Mouse (Mus musculus): ENCODE results near the gene Apod.

The Apod gene

DNA sequence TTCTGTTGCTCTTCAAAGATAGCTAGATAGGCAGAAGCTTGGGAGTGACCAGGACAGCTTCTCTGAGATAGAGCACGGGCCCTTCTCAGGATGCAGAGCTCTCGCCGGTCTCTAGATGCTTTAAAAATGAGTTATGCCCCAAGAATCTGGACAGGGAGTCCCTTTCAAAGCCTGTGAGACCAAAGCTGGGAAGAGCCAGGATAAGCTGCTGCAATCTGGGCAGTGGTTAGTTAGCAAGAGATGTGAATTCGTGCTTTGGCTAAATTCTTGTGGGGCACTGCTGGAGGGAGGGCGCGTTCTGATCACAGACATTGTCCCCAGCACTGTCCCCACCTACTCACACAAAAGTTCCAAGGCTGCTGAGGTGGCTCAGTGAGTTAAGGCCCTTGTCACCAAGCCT lies 36.0 kb downstream of the Apod start:
- no peak for DNase-seq

DNA sequence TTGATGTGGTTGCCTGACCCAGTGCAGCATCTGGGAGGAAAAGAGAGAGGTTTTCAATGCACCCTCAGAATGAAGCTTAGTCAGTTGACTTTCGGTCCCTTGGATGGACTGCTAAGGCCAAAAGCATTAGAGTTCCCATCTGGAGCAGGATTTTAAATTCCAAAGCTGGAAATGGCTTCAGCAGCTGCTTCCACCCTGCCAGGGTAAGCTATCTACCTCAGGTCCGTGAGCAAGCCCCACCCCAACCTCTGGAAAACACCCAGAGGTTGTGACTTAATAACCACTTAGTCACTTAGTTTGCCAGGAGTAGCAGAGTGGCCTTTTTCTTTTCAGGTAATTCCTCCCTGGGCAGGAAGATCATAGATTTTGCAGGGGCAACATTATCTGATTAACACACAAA lies 36.5 kb downstream of the Apod start:
- DNase-seq, result no peak

DNA sequence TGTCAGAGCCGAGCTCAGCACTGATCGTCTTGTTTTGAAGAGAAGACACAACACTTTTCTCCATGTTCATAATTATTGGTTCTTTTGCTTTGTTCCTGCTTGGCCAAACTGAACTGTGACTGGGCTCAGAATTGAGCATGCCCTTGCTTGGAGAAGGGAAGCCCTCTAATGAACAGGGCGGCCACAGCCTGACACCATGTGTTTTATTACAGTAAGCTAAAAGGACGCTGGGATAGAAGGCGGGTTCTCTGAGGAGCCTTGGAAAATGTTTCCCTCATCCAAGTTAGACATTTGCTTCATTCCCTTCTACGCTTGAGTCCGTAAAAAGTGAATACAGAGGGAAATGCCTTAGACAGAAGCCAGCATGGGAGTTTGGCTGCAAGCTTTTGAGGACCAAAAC lies 37.6 kb downstream of the Apod start:
- peak; percentile 46 for DNase-seq

DNA sequence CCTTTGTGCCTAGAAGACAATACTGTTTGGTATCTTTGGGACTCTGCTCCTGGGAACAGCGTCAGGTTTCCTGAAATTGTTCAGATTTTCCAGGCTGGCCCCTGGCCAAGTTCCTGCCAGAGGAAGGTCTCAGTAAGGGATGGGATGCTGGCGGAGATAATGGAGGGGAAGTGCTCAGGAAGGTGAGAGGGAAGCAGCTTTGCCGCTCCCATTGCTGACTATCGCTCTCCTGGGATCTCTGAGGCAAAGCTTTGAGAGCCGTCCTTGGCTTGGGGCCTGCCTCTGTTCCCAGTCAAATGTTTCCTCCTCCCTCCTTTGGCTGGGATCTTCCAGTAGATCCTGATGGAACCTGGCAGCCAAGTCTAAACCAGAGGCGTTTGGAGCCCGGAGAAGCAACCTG lies 38.1 kb downstream of the Apod start:
- DNase-seq, result peak; percentile 86

DNA sequence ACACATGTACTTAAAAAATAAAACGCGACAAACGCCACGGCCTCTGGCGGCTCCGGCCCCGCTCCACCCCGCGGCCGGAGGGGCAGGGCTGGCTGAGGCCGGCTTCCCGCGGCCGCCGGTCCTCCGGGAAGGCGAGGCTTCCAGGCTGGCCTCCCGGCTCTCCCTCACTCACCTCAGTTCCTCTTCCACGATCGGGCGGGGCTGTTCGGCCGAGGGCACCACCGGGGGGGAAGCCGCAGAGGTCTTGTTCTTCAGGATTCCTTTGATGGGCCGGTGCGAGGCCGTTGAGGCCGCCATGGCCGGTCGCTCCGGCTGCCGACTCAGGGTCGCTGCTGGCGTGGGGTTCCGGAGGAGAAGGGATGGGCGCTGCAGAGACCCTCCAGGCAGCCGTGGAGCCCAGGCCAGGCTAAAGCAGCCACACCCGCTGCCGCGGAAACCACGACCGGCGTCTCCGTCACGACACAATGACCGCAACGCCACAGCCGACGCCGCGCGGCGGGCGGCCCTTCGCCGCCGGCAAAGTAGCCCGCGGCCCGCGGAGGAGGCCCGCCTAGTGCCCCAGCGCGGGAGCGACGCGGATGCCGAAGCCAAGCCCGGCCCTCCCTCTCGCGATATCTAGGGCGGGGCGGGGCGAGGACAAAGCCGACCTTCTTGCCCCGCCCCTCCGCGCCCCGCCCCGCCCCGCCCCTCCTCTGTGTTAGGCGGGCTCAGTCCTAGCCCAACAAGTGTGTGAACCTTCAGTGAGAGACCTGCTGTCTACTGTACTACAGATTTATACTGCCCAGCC lies 39.7 kb downstream of the Apod start, which contains the start of gene Ppp1r2:
TSS of gene Ppp1r2 (minus strand) at position 604 of the 787 bp plus-strand sequence.
- peak; percentile 94 for DNase-seq

DNA sequence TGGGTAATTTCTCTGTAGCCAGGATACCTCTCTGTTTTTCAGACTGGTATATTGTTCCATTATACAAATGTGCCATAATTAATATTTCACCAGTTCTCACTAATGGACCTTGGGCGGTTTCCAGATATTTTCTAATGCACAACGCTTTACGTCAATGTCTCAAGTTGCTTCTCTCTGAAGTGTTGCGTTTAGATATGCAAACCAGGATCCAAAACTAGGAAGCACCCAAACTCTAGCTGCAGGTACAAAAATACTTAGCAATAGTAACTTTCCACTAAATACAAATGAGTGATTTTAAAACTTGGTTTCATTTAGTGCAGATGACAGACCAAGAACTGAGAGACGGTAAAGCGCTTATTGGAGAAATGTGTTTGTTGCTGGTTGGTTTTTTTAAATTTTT lies 40.5 kb downstream of the Apod start:
- DNase-seq, result no peak

DNA sequence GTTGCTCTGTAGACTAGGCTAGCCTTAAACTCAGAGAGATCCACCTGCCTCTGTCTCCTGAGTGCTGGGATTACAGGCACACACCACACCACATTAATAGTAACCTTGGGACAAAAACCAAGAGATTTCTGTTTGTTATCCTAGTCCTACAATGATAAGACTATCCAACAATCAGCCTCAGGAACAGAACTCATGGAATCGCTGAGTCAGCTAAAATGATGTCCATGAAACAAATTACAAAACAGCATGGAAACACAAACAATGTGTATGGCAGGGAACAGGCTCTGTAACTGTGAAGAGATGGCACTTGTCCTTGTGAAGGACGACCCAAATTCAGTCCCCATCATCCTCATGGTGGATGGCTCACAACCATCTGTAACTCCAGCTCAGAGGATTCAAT lies 47.9 kb downstream of the Apod start:
- DNase-seq, result no peak

DNA sequence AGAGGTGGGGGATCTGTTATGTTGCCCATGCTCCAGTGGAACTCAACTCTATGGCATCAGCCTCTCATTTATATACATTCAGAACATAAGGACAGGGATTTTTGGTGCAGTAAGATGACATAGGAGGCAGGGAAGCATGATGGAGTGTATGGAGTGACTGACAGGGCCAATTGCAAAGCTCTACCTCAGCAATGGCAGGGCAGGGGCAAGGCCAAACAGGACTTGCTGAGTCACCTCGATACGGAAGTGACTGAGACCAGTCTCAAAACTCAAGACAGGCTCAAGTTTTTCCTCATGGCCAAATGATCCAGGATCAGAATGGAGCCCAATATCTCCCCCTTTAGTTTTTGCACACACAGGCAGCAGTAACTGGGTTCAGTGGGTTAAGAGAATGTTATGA lies 58.5 kb downstream of the Apod start:
- no peak for DNase-seq

DNA sequence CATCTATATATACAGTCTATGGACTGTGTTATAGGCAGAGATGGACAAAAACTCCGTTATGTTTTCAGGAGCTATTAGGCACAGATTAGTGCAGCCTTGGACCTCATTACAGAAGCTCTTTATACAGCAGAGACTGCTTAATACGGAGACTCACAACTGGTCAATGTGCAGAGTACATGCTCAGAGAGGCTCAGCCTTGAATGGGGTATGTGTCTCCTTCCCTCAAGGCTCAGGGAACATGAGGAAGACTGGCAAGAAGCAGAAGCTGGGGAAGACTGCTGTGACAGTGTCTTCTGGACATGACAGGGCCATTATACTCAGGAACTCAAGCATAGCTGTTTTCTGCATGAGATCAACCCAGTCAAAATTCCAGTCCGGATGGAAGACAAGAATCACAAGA lies 58.9 kb downstream of the Apod start:
- DNase-seq, result no peak

DNA sequence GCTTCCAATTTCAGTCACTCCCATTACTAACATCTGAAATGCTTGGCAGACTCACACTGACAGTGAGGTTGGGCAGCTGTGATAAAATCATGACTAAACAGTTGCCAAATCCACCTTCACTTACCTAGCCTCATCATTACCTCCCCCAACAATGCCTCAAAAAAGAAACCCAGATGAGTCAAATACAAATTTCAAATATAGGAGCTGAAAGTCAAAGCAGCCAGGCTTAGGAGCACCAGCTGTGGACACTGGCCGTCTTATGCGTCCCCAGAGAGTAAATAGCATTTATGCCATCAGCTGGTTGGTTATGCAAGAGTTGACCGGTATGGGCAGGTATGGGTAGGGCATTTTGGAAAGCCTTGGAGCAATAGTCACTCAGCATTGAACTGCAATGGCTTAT lies 65.2 kb downstream of the Apod start:
- DNase-seq, result no peak

DNA sequence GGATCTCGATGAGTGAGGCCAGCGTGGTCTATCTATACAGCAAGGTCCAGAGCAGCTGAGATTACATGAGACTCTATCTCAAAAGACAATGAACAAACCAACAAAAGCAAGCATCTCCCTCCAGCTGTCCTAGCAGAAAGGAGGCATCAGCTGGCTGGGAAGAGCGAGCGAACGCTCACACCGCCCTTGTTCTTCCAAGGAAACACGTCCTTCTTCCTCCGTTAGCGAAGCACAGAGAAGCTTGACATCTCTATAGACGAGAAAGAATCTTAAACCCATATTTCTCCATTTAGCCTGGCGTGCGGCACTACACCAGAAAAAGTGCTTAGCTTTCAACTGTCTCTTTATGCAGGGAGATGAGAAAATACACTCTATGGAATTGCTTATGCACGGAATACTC lies 65.9 kb downstream of the Apod start:
- no peak for DNase-seq

DNA sequence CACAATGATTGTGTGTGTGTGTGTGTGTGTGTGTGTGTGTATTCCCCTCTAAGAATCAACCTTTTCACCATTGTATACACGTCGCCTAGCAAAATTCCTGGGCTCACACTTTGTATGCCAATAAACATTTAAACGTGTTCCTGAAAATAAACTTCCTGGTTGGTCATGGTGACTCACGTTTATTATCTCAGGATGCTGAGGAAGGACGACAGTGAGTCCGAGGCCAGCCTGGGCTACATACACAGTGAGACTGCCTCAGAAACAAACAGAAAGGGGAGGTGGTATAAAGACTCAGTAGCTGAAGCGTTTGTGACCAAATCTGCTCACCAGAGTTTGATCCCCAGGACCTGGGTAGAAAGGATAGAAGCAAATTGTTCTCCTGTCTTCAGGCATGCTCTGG lies 67.2 kb downstream of the Apod start:
- no peak for DNase-seq

Data from lung, postnatal 36 days (tissue).